Mouse (Mus musculus) kidney, postnatal 0 days (tissue): ENCODE measurements around the gene Sumf1. TPM values are rescaled to one million over a fixed set of nuclear protein-coding genes. Genes with fewer than 3 reads are reported as not detected.

Source experiments
- ATAC-seq: fragments of 200-750 bp; cut with Nextera tagmentation; replicated peaks from 2 replicates; pipeline ENCODE4 v1.8.0; 2017; ENCODE audit warnings: low read depth, moderate number of reproducible peaks, moderate TSS enrichment, moderate library complexity; ENCODE audit not compliant: low FRiP score
- DNase-seq: peaks from one replicate; pipeline ENCODE4 v3.0.0-alpha.2; 2016; ENCODE audit warnings: low spot score
- H3K27ac ChIP-seq: fragments of 300-500 bp; sonication (generic); 2 replicates; pipeline ENCODE4 v1.5.1; 2014; ENCODE audit warnings: mild to moderate bottlenecking
- H3K27me3 ChIP-seq: fragments of 300-500 bp; sonication (generic); 2 replicates; pipeline ENCODE4 v1.6.1; 2014; ENCODE audit warnings: low read length, mixed read lengths; ENCODE audit not compliant: insufficient read depth
- H3K36me3 ChIP-seq: fragments of 300-500 bp; sonication (generic); 2 replicates; pipeline ENCODE4 v1.6.1; 2014; ENCODE audit warnings: low read length, mixed read lengths; ENCODE audit not compliant: insufficient read depth
- H3K4me1 ChIP-seq: fragments of 300-500 bp; sonication (generic); replicated peaks from 2 replicates; pipeline ENCODE4 v1.6.1; 2014; ENCODE audit warnings: antibody characterized with exemption, low read length, mixed read lengths; ENCODE audit not compliant: insufficient read depth
- H3K4me2 ChIP-seq: fragments of 300-500 bp; sonication (generic); 2 replicates; pipeline ENCODE4 v1.6.1; 2014; ENCODE audit warnings: mild to moderate bottlenecking, low read length, moderate library complexity, mixed read lengths
- H3K4me3 ChIP-seq: fragments of 300-500 bp; sonication (generic); replicated peaks from 2 replicates; pipeline ENCODE4 v1.5.1; 2014; ENCODE audit warnings: low read depth, low read length
- H3K9ac ChIP-seq: fragments of 300-500 bp; sonication (generic); 2 replicates; pipeline ENCODE4 v1.6.1; 2014; ENCODE audit warnings: low read depth, low read length
- H3K9me3 ChIP-seq: fragments of 300-500 bp; sonication (generic); replicated peaks from 2 replicates; pipeline ENCODE4 v1.6.1; 2016; ENCODE audit warnings: low read length, inconsistent platforms, mixed read lengths
- CTCF ChIP-seq: IDR thresholded peaks from 2 replicates; pipeline ENCODE4 v1.5.1; 2016; ENCODE audit warnings: antibody characterized with exemption, low read depth, mild to moderate bottlenecking, moderate library complexity
- WGBS: fragments of 180-500 bp; shearing (Covaris S2); extraction: QIAGEN DNeasy Blood & Tissue Kit; methylation state at CpG from one replicate; pipeline ENCODE4 v1.1.7; 2014; 5-methylcytosine and 5-hydroxymethylcytosine counted together
- polyA plus RNA-seq: library from polyadenylated mRNA; unstranded; fragments of >200 nt; fragmentation: Nextera tagmentation; extraction: Ambion mirVana; gene quantifications from 2 replicates; pipeline ENCODE4 v1.2.1, GENCODE M21; 2015

The Sumf1 gene
- polyA plus RNA-seq, 1 experiment from 2014 or later, result 34.0 TPM

DNA sequence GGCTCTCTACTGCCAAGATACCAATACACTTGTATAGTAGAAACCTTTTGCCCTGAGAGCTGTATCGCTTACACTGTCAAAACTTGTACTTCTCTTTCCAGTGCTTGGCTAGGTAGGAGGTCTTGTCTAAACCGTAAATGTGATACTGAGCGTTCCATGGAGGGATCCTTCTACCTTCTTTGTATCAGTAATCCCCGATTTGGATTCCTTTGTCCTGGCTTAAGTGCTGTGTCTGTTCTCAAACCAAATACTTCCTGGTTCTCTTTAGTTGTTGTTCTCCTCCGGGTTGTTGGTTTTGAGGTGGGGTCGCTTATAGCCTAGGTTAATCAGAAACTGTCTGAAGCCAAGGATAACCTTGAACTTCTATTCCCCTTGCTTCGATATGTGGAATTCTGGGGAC lies 114.4 kb downstream of the Sumf1 start:
- no peak overlapping the region for H3K27ac ChIP-seq
- H3K27me3 ChIP-seq, result no peaks in the 10 kb centered on the region
- no peak for DNase-seq
- no peak for ATAC-seq
- H3K4me2 ChIP-seq, result no peak overlapping the region
- no peak for TF ChIP-seq CTCF
- H3K9me3 ChIP-seq, result no peaks in the 10 kb centered on the region
- WGBS, result 92% methylated on average over 7 of the region's 7 CpGs
- H3K4me3 ChIP-seq, result no peak overlapping the region
- H3K4me1 ChIP-seq, result no peaks in the 10 kb centered on the region
- H3K36me3 ChIP-seq, result peaks cover 11% of the 10 kb centered on the region; the same call in 1 of the 2 replicates
- no peak overlapping the region for H3K9ac ChIP-seq

- H3K27me3 ChIP-seq, result no peaks in the 10 kb centered on the region
- H3K27ac ChIP-seq, result peak overlapping the region; percentile 93
- no peaks in the 10 kb centered on the region for H3K9me3 ChIP-seq
- H3K4me3 ChIP-seq, result peak overlapping the region; percentile 49
- ATAC-seq (no peak; the same call in 1 of the 2 replicates), DNase-seq (peak; percentile 96)
- peak overlapping the region; percentile 63 for H3K9ac ChIP-seq
- H3K4me2 ChIP-seq, result peak overlapping the region; percentile 78
- H3K4me1 ChIP-seq, result no peaks in the 10 kb centered on the region
- WGBS, result 18% methylated on average over 5 of the region's 6 CpGs
- H3K36me3 ChIP-seq, result no peaks in the 10 kb centered on the region
- peak; percentile 64 for TF ChIP-seq CTCF
Measured at GRCm38 (mm10) chr6:108065583-108065982, 119.8 kb downstream of the Sumf1 start.

DNA sequence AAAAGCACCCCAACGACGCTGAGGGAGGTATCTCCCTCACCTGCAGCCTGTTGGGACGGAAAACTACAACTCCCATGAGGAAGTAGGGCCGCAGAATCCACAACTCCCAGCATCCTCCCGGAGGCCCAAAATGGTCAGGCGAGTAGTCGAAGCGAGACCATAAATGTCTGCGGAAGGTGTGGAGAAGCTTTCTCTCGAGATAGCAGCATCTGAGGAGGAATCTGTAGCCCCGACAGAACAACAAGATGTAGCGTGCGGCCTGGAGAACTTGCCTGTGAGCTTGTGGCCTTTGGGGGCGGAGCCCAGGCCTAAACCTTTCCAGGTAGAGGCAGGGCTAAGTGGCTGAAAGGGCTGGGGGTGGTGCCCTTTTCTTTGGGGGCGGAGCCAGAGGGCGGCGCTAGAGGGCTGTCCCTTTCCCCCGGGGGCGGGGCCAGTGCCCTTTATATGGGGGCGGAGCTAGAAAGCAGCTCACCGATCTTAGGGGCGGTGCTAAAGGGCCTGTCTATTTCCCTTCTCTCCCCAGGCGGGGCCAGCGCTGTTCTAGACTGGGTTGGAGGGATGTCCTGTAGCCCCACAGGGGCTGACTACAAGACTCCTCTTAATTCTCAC lies 120.4 kb downstream of the Sumf1 start, which contains the start of gene Setmar:
TSS of gene Setmar (plus strand) at position 128 of the 609 bp plus-strand sequence.
- DNase-seq (peak; percentile 99), ATAC-seq (peak; percentile 97)
- H3K4me3 ChIP-seq, result peak within 1 kb of the TSS; percentile 49
- H3K9me3 ChIP-seq, result no peaks in the 10 kb centered on the region
- H3K36me3 ChIP-seq, result no peaks in the 10 kb centered on the region
- under 1% methylated on average over 23 of the region's 24 CpGs for WGBS
- H3K4me2 ChIP-seq, result peak within 1 kb of the TSS; percentile 78
- H3K27ac ChIP-seq, result peak within 1 kb of the TSS; percentile 93
- TF ChIP-seq CTCF, result peak; percentile 47; the same call in 1 of the 2 replicates
- H3K27me3 ChIP-seq, result no peaks in the 10 kb centered on the region
- no peaks in the 10 kb centered on the region for H3K4me1 ChIP-seq
- H3K9ac ChIP-seq, result peak within 1 kb of the TSS; percentile 63

- Histone ChIP-seq H3K4me3 (no peak overlapping the region), H3K27me3 (no peaks in the 10 kb centered on the region), H3K9ac (no peak overlapping the region), H3K27ac (no peak overlapping the region), H3K9me3 (no peaks in the 10 kb centered on the region), H3K36me3 (no peaks in the 10 kb centered on the region), H3K4me1 (no peaks in the 10 kb centered on the region), H3K4me2 (no peak overlapping the region)
- no peak for DNase-seq
- 66% methylated on average over 3 of the region's 3 CpGs for WGBS
- no peak for ATAC-seq
- TF ChIP-seq CTCF, result no peak
Measured at GRCm38 (mm10) chr6:108061121-108061520, 124.3 kb downstream of the Sumf1 start.

DNA sequence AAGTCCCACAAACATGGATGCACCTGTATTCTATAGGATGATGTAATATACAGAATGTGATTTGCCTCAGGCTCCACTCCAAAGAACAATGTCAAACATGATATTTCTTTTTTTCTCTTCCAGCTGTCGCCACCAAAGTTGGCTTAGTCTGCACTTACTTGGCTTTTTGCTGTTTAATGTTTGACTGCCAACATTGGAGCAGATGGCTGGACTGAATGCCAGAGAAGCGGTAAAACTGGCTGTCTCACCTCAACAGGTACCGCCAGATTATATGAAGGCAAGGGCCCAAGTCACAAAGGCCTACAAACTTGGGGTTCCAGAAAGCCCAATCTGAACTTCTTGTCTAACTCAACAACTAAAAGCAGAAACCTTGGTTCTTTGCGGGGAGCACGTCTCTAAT lies 127.3 kb downstream of the Sumf1 start:
- Histone ChIP-seq H3K36me3 (no peaks in the 10 kb centered on the region), H3K4me2 (no peak overlapping the region), H3K4me3 (no peak overlapping the region), H3K27ac (no peak overlapping the region), H3K27me3 (no peaks in the 10 kb centered on the region), H3K9me3 (no peaks in the 10 kb centered on the region), H3K4me1 (no peaks in the 10 kb centered on the region), H3K9ac (no peak overlapping the region)
- ATAC-seq (no peak), DNase-seq (no peak)
- 81% methylated on average over 5 of the region's 5 CpGs for WGBS
- no peak for TF ChIP-seq CTCF

- Histone ChIP-seq H3K4me3 (no peak overlapping the region), H3K27ac (no peak overlapping the region), H3K9ac (no peak overlapping the region), H3K9me3 (no peaks in the 10 kb centered on the region), H3K4me1 (no peaks in the 10 kb centered on the region), H3K36me3 (no peaks in the 10 kb centered on the region), H3K4me2 (no peak overlapping the region), H3K27me3 (no peaks in the 10 kb centered on the region)
- 58% methylated on average over 4 of the region's 4 CpGs for WGBS
- DNase-seq, result no peak
- no peak for TF ChIP-seq CTCF
- no peak for ATAC-seq
Measured at GRCm38 (mm10) chr6:108057353-108057752, 128.0 kb downstream of the Sumf1 start.

Other genes with a start within 250 kb of the Sumf1 start
- gene Setmar, start 120.5 kb downstream of the Sumf1 start, polyA plus RNA-seq, result 7.2 and 7.4 TPM in 2 replicates
- gene Itpr1, start 27.5 kb upstream of the Sumf1 start, polyA plus RNA-seq, result 21.2 TPM in 2 replicates